Mouse (Mus musculus) left cerebral cortex, adult 8-10 months (tissue): ENCODE results near the gene Cyp1b1. TPM values are rescaled to one million over a fixed set of nuclear protein-coding genes. Genes with fewer than 3 reads are reported as not detected.
A peak's percentile ranks its signal among the peaks of the same experiment; 100 is the strongest.

Source experiments
- DNase-seq, 2 experiments: peaks; one replicate each; pipeline ENCODE4 v3.0.0; 2022; ENCODE audit warnings: low spot score in 2 of 2
- total RNA-seq, 4 experiments: library from RNA; stranded (reverse); gene quantifications; 2 replicates each; pipeline ENCODE4 v1.2.4; 2022

Gene Cyp1b1
- 1 to 10 TPM; 2.4 to 4.0 (median 3.0) TPM for total RNA-seq

GRCm38 (mm10) chr17:79714931-79715637 lies at the start of gene Cyp1b1:
Gene Cyp1b1 (minus strand): TSS chr17:79715061.
- DNase-seq = no peak

DNA sequence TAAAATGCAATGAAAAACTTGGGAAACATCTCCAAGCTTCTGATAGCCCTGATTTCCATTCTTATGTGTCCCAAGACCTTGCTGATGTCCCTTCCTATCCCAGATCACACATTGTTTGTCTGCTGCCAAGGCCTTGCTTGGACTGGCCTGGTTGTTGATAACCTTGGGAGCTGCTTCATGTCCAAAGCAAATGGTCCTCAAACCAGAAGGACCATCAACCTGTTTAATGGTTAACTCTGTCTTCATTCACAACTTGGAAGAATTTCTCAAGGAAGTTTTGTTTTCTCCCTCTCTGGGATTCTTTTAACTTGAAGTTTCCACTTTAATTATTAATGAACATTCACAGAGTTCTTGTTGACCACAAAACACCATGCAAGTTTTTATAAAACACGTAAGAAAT lies 47.0 kb upstream of the Cyp1b1 start:
- DNase-seq = no peak

DNA sequence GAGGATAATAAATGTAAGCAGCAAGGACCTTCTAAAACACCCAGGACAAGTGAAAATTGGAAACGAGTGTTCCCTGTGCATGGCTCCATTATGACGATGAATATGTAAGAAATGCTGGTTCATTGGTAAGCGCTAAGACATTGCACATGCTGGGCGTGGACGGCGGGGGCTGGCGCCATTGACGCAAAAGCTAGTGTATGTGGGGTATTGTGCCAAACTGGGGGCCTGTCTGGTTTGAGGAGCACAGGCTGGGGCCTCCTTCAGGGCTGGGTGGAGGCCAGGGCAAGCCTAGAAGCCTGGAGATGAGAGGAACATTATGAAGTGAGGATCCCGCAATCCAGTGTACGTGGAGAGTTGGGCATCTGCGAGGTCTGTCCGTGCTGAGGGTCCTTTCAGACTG lies 39.0 kb upstream of the Cyp1b1 start:
- no peak for DNase-seq

- DNase-seq = no peak
Observed at GRCm38 (mm10) chr17:79752836-79753235, 38.0 kb upstream of the Cyp1b1 start.

DNA sequence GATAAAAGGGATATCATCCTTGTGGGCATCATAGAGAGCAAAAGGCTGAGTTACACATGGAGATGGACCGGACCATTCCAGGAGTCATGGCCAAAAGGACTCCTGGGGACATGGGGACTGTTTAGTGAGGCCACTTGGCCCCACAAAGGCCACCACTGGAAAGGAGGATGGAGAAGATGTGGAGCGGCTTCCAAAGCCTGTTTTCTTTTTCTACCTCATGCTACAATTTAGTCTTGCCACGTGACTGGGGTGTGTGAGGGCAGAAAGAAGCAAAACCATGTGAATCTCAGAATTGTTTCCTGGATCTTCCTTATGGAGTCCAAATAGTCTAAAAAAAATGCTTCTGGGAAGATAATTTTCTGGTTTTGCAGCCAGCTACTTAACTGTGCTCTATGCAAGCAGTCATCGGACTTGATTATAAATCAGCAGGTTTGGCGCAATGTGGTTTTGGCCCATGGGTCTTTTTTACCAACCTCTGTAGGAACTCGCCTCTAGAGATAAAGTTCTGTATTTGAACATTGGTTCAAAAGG lies 36.9 kb upstream of the Cyp1b1 start:
- no peak for DNase-seq

- no peak for DNase-seq
Observed at GRCm38 (mm10) chr17:79749647-79750046, 34.8 kb upstream of the Cyp1b1 start.

DNA sequence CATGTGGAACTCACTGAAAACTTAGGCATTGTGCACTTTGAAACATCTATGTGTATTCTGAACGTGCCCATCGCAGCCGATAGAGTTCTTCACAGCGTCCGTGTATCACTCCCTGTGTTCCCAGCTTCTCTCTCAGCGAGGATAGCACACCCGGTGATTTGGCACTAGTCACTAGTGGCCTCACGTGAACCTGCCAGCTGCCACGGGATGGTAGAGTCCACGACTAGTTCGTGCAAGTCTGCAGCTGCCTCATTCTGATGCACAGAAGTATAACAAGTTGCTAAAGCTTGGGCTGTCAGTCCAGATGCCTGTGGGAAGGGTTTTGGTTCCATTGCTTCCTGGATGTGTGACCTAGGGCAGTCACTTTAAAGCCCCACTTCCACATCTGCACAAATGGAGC lies 32.1 kb upstream of the Cyp1b1 start:
- no peak for DNase-seq

DNA sequence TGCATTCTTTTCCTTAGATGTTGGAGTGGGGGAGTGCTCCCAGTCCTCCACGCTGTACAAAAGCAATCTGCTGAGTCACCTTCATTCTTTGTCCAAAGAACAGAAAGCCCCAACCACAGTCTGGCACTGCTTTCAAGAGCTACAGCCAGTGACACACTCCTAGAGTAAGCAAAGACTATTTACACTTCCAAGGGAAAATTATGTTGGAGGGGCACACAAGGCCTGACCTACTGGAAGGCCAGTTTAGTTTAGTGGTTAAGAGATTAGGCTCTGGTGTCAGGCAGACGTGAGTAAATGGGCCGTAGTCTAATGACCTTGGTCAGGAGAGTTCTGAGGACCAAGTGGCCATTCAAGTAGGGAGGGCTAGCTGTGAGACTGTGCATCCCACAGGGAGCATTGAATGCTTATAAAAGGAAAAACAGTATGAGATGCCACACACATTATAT lies 31.3 kb upstream of the Cyp1b1 start:
- no peak for DNase-seq

- no peak for DNase-seq
Observed at GRCm38 (mm10) chr17:79745051-79745731, 30.3 kb upstream of the Cyp1b1 start.

DNA sequence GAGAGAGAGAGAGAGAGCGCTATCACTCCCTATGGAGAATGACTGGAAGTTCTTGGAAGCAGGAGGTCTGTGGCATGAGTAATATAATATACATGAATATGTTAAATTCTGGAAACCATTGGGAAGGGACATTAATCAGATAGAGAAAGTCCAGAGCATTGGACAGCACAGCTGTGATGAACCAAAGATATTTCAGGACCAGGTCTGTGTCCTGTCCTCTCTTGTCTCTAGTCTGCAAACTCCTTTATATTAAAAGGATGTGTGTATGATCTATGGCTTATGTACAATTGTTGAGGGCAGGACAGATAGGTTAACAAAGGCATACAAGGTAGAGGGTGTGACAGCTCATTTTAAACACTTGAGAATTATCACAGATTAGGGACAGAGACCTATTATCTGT lies 28.6 kb upstream of the Cyp1b1 start:
- DNase-seq = no peak

- DNase-seq = no peak
Observed at GRCm38 (mm10) chr17:79742635-79743034, 27.8 kb upstream of the Cyp1b1 start.

DNA sequence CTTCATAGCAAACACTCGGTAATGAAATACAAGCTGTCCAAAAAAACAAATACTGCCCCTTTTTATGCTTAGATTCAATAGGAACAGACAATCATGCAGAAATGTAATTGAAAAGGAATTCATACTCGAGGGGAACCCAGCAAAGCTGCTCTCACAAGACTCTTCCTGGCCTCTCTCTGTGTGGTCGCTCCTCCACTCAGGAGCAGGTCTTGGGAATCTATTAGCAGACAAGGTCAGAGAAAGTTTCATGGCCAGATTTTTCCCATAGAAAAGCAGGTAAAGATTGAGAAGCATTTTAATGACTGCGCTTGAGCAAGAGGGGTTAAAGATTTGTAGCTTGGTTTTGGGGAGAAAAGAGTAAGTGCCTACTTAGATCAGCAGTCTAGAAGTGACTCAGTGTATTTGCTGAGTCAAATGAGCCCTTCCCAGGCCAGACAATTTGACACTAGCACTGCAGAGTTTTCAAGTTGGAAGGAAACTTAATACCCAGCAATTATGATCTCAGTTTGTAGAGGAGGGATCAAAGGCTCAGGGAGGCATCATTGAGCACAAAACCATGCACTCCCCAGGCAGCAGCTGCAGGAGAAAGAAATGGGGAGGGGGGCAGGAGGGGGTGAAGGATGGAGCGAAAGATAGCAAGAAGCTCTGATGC lies 24.1 kb upstream of the Cyp1b1 start:
- no peak for DNase-seq

DNA sequence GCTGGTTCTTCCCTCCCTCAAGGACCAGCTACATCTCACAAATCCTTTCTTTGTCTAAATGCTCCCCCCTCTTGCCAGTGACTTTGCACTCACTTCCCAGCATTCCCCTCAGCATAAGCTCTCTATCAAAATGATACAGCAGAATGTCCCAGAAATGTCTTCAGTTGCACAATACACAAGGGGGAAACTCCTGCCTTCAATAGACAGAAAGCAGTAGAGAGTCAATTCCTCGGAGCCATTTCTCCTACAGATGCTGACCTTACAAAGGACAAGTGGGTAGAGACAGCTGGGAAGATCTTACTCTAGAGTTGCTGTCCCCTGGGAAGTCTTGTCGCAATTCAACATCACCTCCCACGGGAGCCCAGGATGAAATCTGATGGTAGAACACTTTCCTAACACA lies 22.7 kb upstream of the Cyp1b1 start:
- no peak for DNase-seq

DNA sequence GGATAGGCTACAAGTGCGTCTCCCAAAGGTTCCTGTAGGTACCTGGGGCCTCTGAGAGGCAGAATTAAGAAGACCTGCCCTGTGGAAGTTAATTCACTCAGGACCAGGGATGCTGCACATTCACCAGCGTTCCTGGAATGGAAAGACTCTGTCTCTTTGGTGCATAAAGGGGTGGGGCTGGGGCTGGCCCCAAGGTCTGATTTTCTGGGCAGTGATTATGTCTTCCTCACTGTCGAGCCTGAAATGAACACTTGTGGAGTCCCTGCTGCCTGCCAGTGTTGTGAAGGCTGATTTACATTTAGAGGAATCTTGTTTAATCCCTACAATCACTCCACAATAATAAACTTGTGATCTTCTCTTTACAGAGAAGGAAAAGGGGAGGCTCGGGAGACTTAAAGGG lies 18.2 kb upstream of the Cyp1b1 start:
- DNase-seq = no peak

DNA sequence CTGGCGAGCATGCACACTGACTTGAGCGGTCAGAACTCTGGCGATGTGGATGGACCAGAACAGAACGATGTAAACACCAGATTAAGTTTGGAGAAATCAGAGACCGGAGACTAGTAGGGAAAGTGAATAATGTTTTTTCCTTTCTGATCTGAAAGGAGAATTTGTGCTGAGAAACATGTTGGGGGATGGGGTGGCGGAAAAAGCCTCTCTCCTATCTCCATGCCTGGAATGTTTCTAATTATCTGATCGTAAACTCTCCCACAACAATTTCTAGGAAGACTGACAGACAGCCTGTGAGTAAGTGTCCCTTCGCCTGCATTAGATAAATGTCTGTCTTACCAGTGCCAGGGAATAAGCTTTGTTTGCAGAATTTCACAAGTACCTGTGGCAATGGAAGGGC lies 16.1 kb upstream of the Cyp1b1 start:
- no peak for DNase-seq

GRCm38 (mm10) chr17:79728585-79729503 lies 14.0 kb upstream of the Cyp1b1 start:
- no peak for DNase-seq

- DNase-seq = no peak
Observed at GRCm38 (mm10) chr17:79728053-79728584, 13.3 kb upstream of the Cyp1b1 start.

- no peak for DNase-seq
Observed at GRCm38 (mm10) chr17:79726613-79727012, 11.8 kb upstream of the Cyp1b1 start.

- DNase-seq = no peak
Observed at GRCm38 (mm10) chr17:79720681-79721080, 5.8 kb upstream of the Cyp1b1 start.

DNA sequence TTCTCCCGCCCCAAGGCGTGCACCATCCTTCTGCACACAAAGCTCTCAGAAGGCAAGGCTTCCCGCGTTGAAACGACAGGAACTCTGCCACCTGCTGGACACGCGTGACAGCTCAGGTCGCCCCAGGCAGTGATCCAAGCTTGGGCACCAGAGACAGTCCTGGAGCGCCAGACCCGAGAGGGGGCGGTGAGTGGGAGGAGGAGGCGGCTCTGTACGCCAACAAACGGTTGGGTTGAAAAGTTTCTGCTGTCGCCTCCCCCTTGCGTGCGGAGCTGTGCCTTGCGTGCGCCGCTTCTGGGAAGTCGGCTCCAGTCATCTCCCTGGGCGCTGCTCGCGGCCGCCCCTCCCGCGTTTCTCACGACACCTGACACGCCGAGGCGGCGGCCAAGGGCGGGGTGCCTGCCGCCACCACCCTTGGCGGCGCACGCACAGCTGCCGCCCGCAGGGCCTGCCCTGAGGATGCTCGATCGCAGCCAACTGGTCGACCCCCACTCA lies 835 bp upstream of the Cyp1b1 start:
- peak; percentile 60 to 80 for DNase-seq
